Mouse (Mus musculus): ENCODE measurements around the gene Ccdc47. TPM values are rescaled to one million over a fixed set of nuclear protein-coding genes. Genes with fewer than 3 reads are reported as not detected.

Ccdc47 gene
- total and polyA plus RNA-seq, 2 experiments: 16.9 to 48.9 TPM

DNA sequence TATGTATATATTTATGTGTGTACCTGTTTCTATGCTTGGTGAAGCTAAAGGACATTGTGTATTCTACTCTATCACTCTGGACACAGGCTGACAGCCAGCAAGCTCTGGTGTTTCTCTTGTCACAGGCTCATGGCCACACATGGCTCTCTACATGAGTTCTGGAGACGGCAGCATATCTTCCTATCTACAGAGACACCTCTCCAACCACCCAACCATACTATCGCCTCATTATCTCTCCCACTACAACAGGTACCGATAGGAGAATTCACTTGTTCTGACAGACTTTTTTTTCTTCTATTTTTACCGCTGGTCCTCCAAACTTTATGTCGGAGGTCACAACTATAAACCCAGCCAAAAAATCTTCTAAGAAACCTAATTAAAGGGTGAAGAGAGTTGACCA is 23.9 kb downstream of the Ccdc47 start:
- Histone ChIP-seq H3K4me3 (ENCODE audit: insufficient read depth, low read depth, low read length) (no peak overlapping the region), H3K27ac (replicated peaks; ENCODE audit: insufficient read depth, low read depth, low read length) (no peak overlapping the region), H3K36me3 (ENCODE audit: control insufficient read depth, insufficient read depth, low read length) (peaks cover 4% of the 10 kb centered on the region; the same call in 1 of the 2 replicates), H3K27me3 (ENCODE audit: control insufficient read depth, insufficient read depth, low read length) (no peaks in the 10 kb centered on the region), H3K4me1 (ENCODE audit: control insufficient read depth, insufficient read depth, low read length) (peaks cover 8% of the 10 kb centered on the region; the same call in 1 of the 2 replicates), H3K79me2 (ENCODE audit: control insufficient read depth, insufficient read depth, low read length) (no peaks in the 10 kb centered on the region), H3K9ac (ENCODE audit: low read depth, low read length) (no peak overlapping the region)
- TF ChIP-seq CTCF (IDR thresholded peaks at IDR 0.05; ENCODE audit: low read depth, low read length) (no peak), POLR2A (IDR thresholded peaks at IDR 0.05; ENCODE audit: extremely low read depth, insufficient read depth, low read length) (no peak)
- 85% methylated on average over 5 of the region's 5 CpGs for WGBS
- DNase-seq (ENCODE audit: extremely low read depth, low read depth, low spot score): no peak

DNA sequence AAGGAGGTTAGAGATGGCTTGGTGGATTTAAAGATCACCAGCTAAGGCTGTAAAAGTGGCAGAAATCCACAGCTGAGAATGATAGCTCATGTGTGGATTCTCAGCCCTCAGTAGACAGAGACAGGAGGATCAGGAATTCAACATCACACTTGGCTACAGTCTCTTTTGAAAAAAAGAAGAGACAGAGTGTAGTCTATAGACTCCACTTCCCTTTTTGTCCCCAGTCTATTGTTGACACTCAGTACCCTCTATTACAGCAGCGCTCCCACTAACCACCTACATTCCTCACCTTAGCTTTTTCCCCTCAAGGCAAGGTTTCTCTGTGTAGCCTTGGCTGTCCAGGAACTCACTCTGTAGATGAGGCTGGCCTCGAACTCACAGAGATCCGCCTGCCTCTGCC is 24.4 kb downstream of the Ccdc47 start:
- no peaks in the 10 kb centered on the region for H3K79me2 ChIP-seq (ENCODE audit: control insufficient read depth, insufficient read depth, low read length)
- H3K9ac ChIP-seq (ENCODE audit: low read depth, low read length): no peak overlapping the region
- peaks cover 2% of the 10 kb centered on the region; the same call in 1 of the 2 replicates for H3K36me3 ChIP-seq (ENCODE audit: control insufficient read depth, insufficient read depth, low read length)
- 96% methylated on average over 3 of the region's 3 CpGs for WGBS
- H3K4me1 ChIP-seq (ENCODE audit: control insufficient read depth, insufficient read depth, low read length): peaks cover 8% of the 10 kb centered on the region; the same call in 1 of the 2 replicates
- H3K27ac ChIP-seq (replicated peaks; ENCODE audit: insufficient read depth, low read depth, low read length): no peak overlapping the region
- DNase-seq (ENCODE audit: extremely low read depth, low read depth, low spot score): no peak
- no peak overlapping the region for H3K4me3 ChIP-seq (ENCODE audit: insufficient read depth, low read depth, low read length)
- TF ChIP-seq CTCF (IDR thresholded peaks at IDR 0.05; ENCODE audit: low read depth, low read length) (no peak), POLR2A (IDR thresholded peaks at IDR 0.05; ENCODE audit: extremely low read depth, insufficient read depth, low read length) (no peak)
- H3K27me3 ChIP-seq (ENCODE audit: control insufficient read depth, insufficient read depth, low read length): no peaks in the 10 kb centered on the region

DNA sequence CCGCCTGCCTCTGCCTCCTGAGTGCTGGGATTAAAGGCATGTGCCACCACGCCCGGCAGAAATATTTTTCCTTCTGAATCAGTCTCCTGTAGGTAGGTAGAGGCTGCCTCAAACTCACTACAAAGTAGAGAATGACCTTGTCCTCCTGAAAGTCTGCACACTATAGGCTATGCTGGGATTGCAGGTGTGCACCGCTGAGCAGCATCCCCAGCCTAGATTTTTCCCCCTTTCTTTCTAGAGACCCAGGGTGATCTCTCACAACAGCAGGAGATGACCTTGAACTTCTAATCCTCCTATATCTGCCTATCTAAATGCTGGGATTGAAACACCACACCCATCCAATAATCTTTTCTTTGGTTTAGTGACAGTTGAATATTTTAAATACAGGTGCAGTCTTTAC is 28.8 kb downstream of the Ccdc47 start:
- no peaks in the 10 kb centered on the region for H3K27me3 ChIP-seq (ENCODE audit: control insufficient read depth, insufficient read depth, low read length)
- no peak overlapping the region for H3K9ac ChIP-seq (ENCODE audit: low read depth, low read length)
- 97% methylated on average over 4 of the region's 4 CpGs for whole genome bisulfite sequencing
- no peak for DNase-seq (ENCODE audit: extremely low read depth, low read depth, low spot score)
- H3K27ac ChIP-seq (replicated peaks; ENCODE audit: insufficient read depth, low read depth, low read length): no peak overlapping the region
- peaks cover 4% of the 10 kb centered on the region; the same call in 1 of the 2 replicates for H3K36me3 ChIP-seq (ENCODE audit: control insufficient read depth, insufficient read depth, low read length)
- H3K4me3 ChIP-seq (ENCODE audit: insufficient read depth, low read depth, low read length): no peak overlapping the region
- TF ChIP-seq POLR2A (IDR thresholded peaks at IDR 0.05; ENCODE audit: extremely low read depth, insufficient read depth, low read length) (no peak), CTCF (IDR thresholded peaks at IDR 0.05; ENCODE audit: low read depth, low read length) (no peak)
- no peaks in the 10 kb centered on the region for H3K79me2 ChIP-seq (ENCODE audit: control insufficient read depth, insufficient read depth, low read length)
- H3K4me1 ChIP-seq (ENCODE audit: control insufficient read depth, insufficient read depth, low read length): no peaks in the 10 kb centered on the region

DNA sequence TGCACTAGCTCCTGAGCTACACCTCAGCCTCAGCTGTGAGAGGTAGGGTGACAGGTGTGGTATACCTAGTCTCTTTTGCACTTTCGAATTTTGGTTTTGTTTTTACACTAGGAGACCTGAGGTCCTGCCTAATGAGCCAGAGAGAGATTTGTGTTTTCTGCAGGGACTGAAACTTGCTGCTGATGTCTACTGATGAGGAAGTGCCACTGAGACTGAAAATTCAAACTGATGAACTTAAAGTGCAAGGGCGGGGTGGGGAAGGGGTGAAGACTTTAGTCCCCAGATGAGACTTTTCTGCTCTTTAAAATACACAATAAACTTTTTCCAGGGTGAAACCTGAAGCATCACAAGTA is 35.7 kb downstream of the Ccdc47 start:
- H3K4me3 ChIP-seq (ENCODE audit: insufficient read depth, low read depth, low read length): no peak overlapping the region
- no peak for DNase-seq (ENCODE audit: extremely low read depth, low read depth, low spot score)
- WGBS: 84% methylated on average over 2 of the region's 2 CpGs
- TF ChIP-seq CTCF (IDR thresholded peaks at IDR 0.05; ENCODE audit: low read depth, low read length): no peak
- TF ChIP-seq POLR2A (IDR thresholded peaks at IDR 0.05; ENCODE audit: extremely low read depth, insufficient read depth, low read length): no peak
- H3K36me3 ChIP-seq (ENCODE audit: control insufficient read depth, insufficient read depth, low read length): peaks cover 2% of the 10 kb centered on the region; the same call in 1 of the 2 replicates
- H3K27me3 ChIP-seq (ENCODE audit: control insufficient read depth, insufficient read depth, low read length): no peaks in the 10 kb centered on the region
- no peaks in the 10 kb centered on the region for H3K79me2 ChIP-seq (ENCODE audit: control insufficient read depth, insufficient read depth, low read length)
- H3K27ac ChIP-seq (replicated peaks; ENCODE audit: insufficient read depth, low read depth, low read length): no peak overlapping the region
- H3K9ac ChIP-seq (ENCODE audit: low read depth, low read length): no peak overlapping the region
- H3K4me1 ChIP-seq (ENCODE audit: control insufficient read depth, insufficient read depth, low read length): no peaks in the 10 kb centered on the region

DNA sequence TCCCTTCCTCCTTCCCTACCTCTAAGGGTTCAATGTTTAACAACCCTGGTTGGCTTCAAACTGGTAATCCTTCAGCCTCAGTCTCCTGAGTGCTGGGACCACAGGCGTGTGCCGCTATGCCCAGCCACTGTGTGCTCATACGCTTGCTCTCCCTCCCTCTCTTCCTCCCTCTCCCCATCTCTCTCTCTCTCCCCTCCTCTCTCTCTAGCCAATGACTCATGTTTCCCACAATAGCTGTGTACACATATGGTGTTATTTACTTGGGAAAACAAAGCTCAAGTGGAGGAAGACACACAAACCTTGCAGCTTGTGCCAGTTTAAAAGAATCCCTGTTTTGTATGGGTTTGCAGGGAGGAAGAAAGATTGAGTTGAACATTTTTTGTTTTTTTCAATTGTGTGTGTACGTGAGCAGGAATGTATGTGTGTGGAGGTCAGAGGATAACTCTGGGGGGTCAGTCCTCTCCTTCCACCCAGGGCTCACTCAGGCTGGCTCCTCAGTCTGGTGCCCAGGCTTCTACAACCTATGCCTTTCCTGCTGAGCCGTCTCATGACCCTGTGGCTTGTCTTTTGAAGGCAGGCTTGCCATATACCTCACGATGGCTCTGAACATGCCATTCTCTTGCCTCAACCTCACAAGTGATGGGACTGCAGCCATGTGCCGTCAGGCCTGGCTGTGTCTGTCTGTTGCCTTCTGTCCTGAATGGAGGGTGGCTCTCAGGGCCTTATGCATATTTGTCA is 36.3 kb downstream of the Ccdc47 start:
- no peak overlapping the region for H3K4me3 ChIP-seq (ENCODE audit: insufficient read depth, low read depth, low read length)
- H3K9ac ChIP-seq (ENCODE audit: low read depth, low read length): no peak overlapping the region
- DNase-seq (ENCODE audit: extremely low read depth, low read depth, low spot score): no peak
- peaks cover 2% of the 10 kb centered on the region; the same call in 1 of the 2 replicates for H3K36me3 ChIP-seq (ENCODE audit: control insufficient read depth, insufficient read depth, low read length)
- TF ChIP-seq CTCF (IDR thresholded peaks at IDR 0.05; ENCODE audit: low read depth, low read length) (no peak), POLR2A (IDR thresholded peaks at IDR 0.05; ENCODE audit: extremely low read depth, insufficient read depth, low read length) (no peak)
- no peak overlapping the region for H3K27ac ChIP-seq (replicated peaks; ENCODE audit: insufficient read depth, low read depth, low read length)
- H3K27me3 ChIP-seq (ENCODE audit: control insufficient read depth, insufficient read depth, low read length): no peaks in the 10 kb centered on the region
- no peaks in the 10 kb centered on the region for H3K4me1 ChIP-seq (ENCODE audit: control insufficient read depth, insufficient read depth, low read length)
- WGBS: 87% methylated on average over 7 of the region's 7 CpGs
- no peaks in the 10 kb centered on the region for H3K79me2 ChIP-seq (ENCODE audit: control insufficient read depth, insufficient read depth, low read length)
